Mouse (Mus musculus) R1 (cell line): ENCODE results near the gene Cfap20.
A peak's percentile ranks its signal among the peaks of the same experiment; 100 is the strongest.
"Not testable (repeated sequence)": the region's sequence is repeated elsewhere in the genome, so short reads cannot be mapped to it uniquely, and the experiment has no call there.

Experiments used
- DNase-seq: peaks from one replicate; pipeline ENCODE4 v3.0.0-alpha.2; 2018; ENCODE audit warnings: low read depth, low spot score

The Cfap20 gene

DNA sequence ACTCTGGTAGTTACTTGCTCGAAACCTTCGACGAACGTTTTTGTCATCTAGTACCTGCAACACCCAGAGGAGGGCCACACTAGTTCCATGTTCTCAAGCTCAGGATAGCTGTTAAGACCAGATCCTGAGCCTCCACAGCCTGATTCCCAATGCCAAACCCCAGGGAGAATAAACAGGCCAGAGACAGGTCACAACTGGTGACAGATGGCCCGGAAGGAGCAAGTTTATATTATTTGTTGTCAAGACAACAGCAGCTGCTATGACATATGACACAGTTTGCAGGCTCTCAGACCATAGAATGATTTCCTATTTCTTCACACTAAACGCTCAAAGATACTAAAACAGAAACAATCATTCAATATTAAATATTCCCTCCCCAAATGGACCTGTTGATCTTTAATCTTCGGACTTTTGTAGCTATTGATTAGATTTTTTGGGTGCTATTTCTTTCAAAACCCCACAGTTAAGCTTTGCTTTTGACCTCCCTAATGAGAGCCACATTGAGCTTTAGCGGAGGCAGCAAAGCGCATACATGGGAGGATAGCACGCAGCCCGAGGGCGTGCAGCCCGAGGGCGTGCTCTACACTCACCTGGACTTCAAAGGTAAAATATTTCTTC, 12.4 kb downstream of the Cfap20 start:
- no peak for DNase-seq

DNA sequence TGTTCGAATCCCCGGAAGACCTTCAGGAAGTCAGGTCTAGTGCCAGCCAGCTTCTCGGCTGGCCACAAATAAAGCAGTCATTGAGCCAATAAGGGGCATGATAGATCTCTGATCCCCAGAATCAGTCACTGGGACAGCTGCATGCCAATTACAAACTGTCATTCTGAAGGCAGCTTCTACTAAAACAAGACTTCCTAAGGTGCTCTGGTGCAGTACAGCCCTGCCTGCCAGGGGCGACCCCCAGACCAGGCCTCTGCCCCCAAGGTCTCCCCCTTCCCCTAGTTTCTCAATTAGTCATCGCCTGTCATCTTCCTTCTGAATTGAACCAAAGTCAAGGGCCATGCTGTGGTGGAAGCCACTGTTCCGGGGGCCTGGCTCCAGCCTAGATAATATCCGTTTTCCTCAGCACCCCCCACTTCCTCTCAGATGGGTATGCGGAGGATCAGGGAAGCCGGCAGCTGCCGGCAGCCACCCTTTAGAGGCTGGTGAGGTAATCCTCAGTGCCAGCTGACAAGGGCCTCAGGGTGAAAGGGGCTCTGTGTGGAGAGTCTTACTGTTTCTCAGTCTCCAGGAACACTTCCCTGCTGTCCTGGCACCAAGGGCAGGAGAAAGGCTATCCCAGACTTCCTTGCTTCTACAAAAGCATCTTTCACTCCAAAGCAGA, 23.2 kb downstream of the Cfap20 start:
- no peak for DNase-seq

DNA sequence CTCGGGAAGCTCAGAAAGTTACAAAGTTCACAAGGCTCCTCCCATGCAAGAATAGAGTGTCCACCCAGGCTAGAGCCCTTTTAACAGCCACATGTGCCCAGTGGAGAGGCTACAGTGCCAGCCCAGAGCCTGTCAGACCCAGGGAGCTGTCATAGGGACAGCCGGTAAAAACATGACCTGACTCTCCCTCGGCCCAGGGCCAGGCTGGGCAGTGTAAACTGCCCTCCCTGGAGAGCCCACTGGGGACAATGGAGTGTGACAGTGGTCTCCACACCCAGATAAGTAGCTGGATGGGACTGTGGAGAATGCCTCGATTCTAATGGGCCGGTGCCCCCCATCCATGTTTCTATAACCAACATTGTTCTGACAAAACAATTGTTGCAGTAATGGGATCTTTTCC, 25.2 kb downstream of the Cfap20 start:
- no peak for DNase-seq

DNA sequence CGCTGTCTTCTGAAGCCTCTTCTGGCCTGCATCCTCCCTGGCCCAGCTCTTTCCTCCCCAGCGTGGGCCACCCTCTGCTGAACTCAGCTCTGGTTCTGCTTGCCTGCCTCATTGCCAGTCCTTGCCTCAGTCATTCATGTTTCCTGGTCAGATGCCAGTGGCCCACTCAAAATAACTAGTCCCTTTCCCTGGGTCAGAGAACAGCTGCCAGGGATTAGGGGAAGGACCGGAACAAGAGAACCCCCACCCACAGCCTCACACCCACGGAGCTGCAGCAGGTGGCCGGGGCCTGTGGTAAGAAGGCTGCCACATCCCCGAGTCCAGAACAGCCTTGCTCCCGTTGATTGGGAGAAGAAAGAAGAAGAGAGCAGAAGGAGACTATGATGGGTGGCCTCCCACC, 33.6 kb downstream of the Cfap20 start:
- no peak for DNase-seq

DNA sequence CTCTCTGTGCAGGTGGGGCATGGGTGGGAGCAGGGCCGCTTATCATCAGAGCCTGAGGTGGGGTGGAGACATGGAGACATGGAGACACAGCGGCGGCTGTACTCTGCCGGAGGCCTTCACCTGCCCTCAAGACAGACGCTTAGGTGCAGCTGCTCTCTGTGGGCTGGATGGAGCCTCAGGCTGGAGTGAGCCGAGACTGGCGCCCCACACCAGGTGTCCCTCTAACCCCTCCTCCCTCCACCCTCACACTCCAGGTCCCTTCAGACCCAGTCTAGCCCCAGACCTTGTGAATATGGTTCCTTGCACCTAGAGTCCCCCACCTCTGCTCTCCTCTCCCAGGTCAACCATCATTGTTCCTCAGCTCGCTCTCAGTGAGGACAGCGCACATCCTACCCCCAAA, 35.5 kb downstream of the Cfap20 start:
- no peak for DNase-seq

DNA sequence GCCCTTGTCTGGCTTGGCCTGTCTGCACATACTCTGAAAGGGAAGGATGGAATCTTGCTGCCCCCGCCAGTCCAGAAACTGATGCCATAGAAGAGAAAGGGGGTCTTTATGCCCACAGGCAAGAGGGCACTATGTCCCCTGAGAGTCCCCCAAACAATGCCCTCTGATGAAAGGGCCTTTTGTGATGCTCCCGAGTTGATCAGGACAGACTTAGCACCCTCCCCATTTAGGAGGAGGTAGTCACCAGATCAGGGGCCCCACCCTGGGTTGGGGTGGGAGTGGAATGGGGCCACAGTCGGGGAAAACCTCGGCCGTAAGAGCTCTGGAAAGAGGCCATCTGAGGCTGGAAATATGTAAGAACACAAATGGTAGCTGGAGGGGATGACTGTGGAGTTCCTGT, 37.5 kb downstream of the Cfap20 start:
- no peak for DNase-seq

DNA sequence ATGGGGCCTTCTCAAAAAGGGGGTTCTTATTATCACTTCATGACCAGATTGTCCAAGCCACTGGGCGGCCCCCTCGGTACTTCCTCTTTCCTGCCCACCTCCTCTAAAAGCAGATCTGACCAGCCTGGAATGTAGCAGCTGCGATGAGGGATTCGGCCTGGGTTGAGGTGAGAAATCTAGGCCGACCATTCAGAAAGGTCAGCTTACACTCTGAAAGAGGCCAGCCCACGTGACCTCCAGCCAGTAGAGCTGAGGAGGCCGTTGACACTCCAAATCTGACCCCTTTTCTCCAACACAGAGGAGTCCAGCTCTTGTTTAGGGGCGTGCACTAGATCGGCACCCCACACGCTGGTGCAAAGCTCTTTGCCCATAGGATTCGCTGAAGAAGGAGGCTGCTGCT, 37.9 kb downstream of the Cfap20 start:
- no peak for DNase-seq

DNA sequence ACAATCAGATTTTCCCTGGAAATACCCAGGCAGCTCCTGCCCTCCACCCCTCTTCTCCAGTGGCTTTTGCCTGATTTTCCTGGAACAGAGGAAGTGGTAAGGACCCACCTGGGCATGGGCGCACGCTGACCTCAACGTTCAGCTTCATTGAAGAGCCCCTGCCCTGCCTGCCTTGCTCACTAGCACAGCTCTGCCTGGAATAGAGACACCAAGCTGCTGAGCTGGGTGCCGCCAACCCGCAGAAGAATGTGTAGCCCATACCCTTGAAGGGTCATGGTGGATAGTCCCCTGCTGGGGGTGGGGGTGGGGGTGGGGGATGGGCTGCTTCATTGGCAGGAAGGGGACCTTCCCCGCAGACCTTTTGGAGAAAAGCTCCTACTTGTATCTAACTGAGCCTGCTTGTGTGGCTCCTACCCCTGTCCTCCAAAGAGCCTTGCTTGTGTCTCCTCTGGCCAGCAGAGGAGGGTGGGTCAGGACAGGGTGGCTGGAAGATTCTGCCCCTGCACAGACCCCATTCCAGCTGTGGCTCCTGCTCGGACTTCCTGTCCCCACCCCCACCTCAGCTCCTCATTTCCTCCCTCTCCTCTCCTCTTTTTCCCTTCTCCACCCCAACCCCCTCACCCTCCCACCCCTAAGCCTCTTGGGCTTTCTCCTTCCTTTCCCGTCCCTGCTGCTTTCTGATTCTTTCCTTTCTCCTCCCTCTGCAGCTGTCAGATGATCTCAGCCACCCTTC, 39.3 kb downstream of the Cfap20 start:
- DNase-seq = peak; percentile 79

DNA sequence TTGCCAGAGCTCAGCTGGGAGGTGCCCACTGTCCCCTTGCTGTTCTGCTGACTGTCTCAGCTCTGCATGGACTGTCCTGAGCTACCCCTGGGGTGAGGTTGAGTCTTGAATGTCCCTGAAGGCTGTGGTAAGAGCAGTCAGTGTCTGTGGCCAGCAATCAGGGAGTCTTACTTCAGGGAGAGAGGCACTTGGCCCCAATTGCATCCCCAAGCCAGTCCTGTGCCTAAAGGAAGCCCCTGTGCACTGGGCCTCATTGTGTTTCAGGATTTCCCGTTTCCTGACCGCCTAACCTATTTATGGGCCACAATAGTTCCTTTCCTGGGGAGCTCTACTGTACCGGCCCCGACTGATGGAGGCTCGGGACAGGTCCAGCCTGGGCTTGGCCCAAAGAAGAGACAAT, 42.1 kb downstream of the Cfap20 start:
- DNase-seq = no peak

DNA sequence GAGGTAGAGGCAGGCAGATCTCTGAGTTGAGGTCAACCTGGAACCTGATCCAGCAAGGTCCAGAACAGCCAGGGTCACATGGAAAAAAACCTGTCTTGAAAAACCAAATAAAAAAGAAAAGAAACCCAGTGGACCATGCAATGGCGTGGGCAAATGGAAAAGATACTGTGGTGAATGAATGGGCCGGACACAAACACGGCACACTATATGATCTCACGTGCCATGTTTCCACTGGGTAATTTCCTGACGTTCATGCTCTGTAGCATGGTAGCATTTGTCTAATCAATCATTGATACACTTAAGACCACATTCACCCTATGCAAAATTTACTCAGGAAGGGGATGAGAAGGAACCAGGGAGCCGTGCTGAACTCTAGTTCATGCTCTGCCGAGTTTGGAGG, 43.6 kb downstream of the Cfap20 start:
- DNase-seq = no peak

DNA sequence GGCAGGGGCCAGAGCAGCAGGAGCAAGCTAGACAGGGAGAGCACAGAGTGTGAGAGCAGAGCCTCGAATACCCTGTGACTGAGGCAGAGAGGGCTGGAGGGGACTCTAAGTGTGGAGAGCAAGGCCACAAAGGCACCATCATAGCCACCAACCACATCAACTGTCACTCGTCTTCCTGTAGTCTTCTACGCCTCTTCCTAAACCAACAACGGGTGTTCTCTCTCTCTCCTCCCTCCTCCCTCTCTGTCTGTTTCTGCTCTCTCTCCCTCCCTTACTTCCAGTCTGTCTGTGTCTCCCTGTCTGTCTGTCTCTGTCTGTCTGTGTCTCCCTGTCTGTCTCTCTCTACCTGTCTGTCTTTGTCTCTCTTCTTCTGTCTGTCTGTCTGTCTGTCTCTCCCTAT, 44.4 kb downstream of the Cfap20 start:
- no peak for DNase-seq

DNA sequence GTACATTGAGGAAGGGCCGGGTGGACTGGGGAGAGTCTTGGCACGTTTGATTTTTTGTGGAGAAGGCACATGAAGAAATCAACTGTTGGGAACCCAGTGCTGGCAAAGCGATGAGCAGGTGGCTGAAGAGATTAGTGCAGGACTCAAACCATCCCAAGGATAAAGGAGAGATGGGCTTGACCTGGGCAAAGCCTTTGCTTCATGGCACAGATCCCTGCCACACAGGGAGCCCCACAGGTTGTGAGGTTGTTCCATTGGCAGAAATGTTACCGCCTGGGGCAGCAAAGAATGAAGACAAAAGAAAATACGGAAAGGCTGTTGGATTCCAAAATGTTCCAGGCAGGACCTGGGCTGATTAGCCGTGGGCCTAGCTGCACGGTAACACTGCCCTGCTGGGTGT, 46.7 kb downstream of the Cfap20 start:
- no peak for DNase-seq

DNA sequence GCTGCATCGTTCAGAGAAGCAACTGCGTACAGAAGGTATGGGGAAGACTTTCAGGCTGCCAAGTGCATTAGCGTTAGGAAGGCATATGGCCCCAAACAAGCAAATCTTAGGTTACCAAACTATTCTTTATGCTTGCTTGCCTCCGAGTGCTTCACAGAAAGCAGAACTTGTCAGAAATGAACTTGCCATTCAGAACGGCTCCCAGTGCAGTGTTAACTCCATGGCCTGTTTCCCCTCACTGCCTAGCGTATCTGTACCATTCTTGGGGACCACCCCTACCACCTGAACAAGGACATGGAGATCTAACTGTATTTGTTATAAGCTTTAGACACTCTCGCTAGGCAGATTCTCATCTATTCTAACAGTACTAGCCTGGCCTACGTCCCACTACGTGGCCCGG, 47.4 kb downstream of the Cfap20 start:
- no peak for DNase-seq

DNA sequence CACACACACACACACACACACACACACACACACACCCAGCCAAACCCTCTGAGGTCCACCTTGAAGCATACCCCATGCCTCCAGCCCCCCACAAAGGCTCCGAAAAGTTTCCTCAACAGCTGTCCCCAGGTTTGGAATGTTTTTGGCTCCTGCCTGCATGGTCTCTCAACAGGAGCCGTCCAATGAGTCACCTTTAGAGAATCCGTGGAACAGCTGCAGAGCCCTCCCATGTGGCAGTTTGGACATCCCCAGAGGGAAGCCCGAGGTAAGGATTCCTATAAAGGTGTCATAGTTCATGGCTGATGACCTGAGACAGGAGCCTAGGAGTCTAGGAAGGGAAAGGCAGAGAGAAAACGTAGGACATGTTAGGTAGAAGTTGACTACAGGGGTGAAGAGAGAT, 48.6 kb downstream of the Cfap20 start:
- no peak for DNase-seq

DNA sequence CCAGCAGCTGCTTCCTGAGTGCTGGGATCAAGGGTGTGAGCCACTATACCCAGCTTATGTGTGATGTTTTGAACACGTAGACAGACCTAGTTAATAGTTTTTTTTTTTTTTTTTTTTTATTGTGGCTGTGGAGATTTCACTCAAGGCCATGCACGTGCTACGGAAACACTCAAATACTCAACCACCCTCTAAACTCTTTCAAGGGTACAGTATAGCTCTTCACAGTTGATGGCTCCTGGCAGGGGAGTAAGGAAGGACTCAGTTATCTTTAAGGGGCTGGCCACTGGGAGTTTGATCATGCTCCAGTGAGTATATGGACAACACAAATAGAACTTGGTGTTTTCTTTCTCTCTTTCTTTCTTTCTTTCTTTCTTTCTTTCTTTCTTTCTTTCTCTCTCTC, 50.2 kb downstream of the Cfap20 start:
- DNase-seq = no peak

DNA sequence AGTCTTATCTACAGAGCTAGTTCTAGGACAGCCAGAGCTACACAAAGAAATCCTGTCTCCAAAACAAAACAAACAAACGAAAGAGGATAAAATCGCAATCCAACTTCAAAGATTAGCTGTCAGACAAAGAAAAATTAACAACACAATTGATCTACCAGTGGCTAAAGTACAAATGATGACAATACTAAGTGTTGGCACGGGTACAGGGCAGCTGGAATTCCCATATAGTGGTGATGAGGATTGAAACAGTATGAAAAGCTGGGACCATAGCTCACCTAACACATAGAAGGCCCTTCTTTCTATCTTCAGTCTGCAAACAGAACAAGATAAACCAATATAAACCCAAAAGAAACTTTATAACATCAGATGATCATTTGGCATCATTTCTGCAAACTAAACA, 53.1 kb downstream of the Cfap20 start:
- no peak for DNase-seq

DNA sequence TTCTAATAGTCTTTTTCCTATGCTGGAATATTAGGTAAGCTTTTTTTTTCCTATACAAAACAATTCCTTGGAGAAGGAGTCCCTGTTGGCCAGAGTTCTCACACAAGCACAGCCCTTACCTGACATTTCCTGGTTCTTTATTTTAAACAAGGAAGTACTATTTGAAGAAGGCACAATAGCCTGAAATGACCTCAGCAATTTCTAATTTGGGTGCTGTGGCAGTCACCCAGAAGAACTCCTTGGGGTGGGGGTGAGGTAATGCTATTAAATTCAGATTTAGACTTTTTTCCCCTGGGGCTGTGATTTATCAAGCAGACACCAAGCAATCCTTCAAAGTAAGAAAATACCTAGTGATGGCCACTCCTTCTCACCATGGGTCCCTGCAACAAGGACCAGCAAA, 53.7 kb downstream of the Cfap20 start:
- no peak for DNase-seq

DNA sequence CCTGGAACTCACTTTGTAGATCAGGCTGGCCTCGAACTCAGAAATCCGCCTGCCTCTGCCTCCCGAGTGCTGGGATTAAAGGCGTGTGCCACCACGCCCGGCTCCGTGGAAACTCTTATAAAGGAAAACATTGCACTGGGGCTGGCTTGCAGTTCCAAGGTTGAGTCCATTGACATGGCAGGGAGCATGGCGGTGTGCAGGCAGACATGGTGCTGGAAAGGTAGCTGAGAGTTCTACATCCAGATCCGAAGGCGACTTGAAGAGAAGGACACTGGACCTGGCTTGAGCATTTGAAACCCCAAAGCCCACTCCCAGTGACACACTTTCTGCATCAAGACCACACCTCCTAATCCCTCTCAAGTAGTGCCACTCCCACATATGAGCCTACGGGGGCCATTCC, 55.7 kb downstream of the Cfap20 start:
- not testable (repeated sequence) for DNase-seq

DNA sequence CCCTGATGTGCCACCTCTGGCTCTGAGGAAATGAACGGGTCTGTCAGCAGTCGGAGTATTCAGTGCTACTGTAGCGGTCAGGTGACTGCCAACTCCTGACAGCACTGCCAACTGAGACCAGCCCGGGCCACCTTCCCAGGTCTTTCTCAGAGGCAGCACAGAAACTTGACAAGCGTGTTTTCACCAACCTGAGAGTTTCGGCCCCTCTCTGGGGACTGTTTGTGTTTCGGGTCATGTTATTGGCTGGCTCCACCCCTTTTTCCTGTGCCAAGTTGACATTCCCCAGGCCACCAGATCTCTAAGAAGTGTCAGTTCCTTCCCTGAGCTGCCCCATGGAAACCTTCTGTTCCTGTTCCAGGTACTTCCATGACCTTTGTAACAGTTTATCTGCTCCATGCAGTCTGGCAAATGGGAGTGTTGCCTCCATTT, 56.8 kb downstream of the Cfap20 start:
- no peak for DNase-seq

DNA sequence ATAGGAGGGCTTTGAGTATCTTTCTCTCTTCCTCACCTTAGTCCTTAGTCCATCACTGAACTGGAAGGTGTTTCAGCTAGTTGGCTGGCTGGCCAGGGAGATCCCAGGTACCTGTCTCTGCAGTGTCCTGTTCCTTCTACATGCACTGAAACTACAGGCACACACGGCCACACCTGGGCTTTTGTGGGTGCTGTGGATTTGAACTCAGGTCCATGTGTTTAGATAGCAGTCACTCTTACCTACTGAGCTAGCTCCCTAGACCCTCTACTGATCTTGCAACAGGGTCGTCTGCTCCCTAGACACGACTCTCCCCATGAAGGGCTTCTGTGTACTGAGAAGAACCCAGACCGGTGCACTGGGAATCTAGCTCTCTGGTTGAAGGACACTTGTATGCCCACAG, 57.6 kb downstream of the Cfap20 start:
- DNase-seq = no peak

DNA sequence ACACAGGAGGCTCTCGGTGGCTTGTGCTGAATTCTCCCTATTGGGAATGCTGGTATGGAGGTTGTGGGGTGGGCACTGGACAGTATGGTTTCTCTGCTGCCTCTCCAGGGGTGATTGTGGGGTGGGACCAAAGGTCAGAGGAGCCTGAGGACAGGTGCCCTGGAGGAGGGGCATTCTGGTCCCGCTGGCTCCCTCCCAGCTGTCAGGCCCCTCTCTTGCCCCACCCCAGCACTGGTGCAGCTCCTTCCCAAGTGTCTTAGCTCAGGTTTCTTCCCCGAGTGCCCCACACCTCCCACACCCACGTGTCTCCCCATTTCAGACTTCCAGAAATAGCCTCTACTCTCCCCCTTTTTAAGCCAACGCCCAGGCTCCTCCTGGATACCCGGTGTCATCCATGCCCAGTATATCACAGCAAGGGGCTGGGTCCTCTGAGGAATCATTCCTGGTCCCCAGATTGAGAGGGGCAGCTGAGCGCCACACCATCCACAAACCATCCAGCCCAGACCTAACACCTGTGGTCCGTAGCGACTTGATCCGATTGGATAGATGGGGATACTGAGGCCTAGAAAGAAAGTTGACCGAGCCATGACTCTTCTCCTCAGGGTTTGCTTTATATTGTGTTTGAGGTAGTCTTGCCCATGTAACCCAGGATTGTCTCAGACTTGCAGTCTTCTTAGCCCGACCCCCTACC, 58.2 kb downstream of the Cfap20 start:
- DNase-seq = no peak

DNA sequence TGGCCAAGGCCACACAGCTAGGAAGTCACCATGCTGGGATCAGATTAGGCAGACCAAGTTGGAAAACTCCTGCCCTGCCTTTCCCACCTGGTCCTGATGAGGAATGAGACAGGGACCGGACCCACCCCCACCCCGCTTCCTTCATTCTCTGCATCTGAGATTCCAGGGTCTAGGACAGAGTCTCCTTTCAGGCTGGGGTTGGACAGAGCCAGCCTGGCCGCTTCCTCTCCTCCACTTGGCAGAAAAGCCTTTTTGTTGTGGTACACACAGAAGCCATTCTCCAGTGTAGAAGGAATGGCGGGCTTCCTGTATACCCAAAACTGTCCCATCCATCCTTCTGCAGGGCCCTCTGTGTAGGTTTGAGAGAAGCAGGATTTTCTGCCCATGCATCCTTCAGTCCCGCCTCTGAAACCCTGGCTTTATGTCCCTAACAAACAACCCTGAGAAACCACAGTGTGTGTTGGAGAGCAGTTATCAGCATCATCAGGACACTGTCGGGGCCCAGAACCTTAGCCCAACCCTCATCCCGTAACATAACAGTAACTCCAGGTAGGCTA, 59.2 kb downstream of the Cfap20 start:
- DNase-seq = no peak
